Mouse (Mus musculus) layer of hippocampus, adult 2 months (tissue): ENCODE data around the gene Rasgrf1. TPM values are rescaled to one million over a fixed set of nuclear protein-coding genes. Genes with fewer than 3 reads are reported as not detected.
A peak's percentile ranks its signal among the peaks of the same experiment; 100 is the strongest.

ENCODE experiments used
- DNase-seq, 2 experiments: peaks; one replicate each; pipeline ENCODE4 v3.0.0; 2022; ENCODE audit warnings: low spot score in 2 of 2
- H3K27ac ChIP-seq: fragments of 200-600 bp; 2 replicates; pipeline ENCODE4 v1.8.1; 2022
- H3K4me3 ChIP-seq: fragments of 200-600 bp; 2 replicates; pipeline ENCODE4 v1.8.1; 2022; ENCODE audit warnings: mild to moderate bottlenecking
- CTCF ChIP-seq: fragments of 200-600 bp; conservative IDR thresholded peaks from 2 replicates; pipeline ENCODE4 v1.8.1; 2022; ENCODE audit warnings: antibody characterized with exemption, mild to moderate bottlenecking, moderate library complexity
- total RNA-seq, 2 experiments: library from RNA; stranded (reverse); gene quantifications; 2 replicates each; pipeline ENCODE4 v1.2.3; 2021

The Rasgrf1 gene
- total RNA-seq, 2 experiments from 2014 or later: 480 to 498 TPM

DNA sequence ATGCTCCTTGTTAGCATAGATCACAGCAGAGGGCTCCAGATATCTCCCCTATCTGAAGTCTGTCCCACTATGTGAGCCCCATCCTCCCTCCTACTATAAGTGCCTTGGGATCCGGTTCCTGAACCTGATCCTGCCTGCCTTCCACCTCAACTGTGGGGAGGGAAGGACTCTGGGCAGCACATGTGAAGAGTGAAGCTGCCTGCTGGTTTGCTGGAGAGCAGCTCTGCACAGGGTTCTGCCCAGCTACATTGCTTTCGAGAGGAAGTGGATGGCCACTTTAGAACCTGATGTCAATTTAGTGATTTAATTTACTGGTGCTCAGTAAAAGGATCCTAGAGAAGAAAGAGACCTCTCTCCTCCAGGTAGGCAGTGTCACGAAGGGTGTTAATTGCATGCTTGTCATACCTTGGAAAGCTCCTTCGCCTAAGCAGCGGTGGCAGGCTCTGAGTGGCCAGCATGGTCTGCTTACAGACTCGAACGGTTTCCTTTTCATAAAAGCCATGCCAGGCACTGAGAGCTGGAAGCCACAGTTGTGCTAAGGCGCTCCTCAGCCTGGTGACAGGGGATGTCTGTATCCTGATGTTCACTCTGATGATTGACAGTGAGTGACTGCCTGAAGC lies 45.3 kb downstream of the Rasgrf1 start:
- no peak for DNase-seq
- H3K4me3 ChIP-seq: no peak overlapping the region
- H3K27ac ChIP-seq: no peak overlapping the region
- TF ChIP-seq CTCF: no peak

DNA sequence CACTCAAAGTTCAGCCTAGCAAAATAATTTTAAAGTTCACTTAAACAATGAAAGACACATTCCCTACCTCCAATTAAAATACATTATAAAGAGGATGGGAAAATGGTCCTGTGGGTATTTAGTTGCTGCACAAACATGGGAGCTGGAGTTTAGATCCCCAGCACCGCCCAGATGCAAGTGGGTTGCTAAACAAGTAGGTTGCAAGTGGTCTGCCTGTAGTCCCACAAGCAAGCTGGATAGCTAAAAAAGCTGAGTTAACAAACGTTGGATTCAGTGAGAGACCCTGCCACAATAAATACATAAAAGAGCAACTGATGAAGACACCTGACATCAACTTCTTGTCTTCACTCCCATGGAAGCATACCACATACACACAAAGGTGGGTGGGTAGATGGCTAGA lies 49.3 kb downstream of the Rasgrf1 start:
- TF ChIP-seq CTCF: no peak
- no peak for DNase-seq
- Histone ChIP-seq H3K27ac (no peak overlapping the region), H3K4me3 (no peak overlapping the region)

DNA sequence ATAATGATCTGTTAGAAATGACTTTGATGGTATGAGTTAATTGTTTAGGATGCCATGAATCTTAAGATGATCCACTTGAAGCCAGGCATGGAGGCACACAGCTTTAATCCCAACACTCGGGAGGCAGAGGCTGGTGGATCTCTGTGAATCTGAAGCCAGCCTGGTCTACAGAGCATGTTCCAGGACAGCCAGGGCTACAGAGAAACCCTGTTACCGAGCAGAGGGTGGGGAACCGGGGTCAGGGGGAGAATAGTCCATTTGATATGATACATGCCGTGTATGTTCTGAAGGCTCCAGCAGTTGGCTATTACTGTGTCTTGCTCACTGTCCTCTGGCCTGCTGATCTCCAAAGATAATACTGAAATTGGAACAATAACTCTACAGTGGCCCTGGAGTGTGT lies 54.4 kb downstream of the Rasgrf1 start:
- DNase-seq: no peak

DNA sequence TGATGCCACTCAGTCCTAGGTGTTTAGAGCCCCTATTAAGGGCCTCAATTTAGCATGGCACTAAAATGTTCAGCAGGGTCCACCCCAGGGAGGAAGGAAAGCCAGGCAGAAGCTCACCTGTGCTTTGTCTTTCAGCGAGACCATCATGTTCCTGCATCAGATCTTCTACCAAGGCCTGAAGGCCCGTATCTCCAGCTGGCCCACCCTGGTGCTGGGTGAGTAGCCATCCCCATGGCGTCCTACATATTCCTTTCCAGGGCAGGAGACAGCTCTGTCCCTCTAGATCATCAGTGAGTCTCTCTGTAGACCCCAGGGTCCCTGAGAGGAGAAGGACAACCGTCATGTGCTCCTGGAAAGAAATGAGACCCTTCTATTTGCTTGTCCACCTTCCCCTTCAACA lies 58.0 kb downstream of the Rasgrf1 start:
- no peak overlapping the region for H3K4me3 ChIP-seq
- TF ChIP-seq CTCF: no peak
- DNase-seq: no peak

More for the DNA sequence above, 54.4 kb downstream of the Rasgrf1 start:
- TF ChIP-seq CTCF: no peak
- H3K27ac ChIP-seq: no peak overlapping the region
- H3K4me3 ChIP-seq: no peak overlapping the region

DNA sequence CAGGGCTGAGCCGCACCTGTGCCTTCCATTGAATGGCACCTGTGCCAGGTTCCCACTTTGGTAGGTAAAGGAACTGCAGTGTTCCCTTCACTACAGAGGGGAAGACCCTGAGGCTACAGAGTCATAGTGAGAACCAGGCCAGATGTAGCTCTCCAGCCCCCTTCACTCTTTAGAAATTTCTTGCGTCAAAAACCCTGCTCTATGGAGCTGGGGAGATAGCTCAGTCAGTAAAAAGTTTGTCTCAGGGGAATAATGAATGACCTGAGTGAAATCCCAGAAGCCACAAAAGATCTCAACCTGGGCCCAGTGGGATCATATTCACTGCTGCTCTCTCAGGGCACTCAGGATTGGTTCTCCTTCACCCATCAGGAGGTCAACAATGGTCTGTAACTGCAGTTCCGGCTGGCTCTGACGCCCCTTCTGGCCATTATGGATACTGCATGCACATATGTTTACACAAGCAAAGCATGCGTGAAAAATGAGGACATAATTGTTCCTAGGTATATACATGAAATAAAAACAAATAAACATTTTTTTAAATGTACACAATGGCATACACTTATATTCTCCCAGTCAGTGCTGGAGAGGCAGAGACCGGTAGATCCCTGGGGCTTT lies 59.2 kb downstream of the Rasgrf1 start:
- no peak overlapping the region for H3K4me3 ChIP-seq
- peak; percentile 72 for TF ChIP-seq CTCF
- no peak overlapping the region for H3K27ac ChIP-seq
- DNase-seq: no peak

More for the DNA sequence above, 58.0 kb downstream of the Rasgrf1 start:
- H3K27ac ChIP-seq: no peak overlapping the region

DNA sequence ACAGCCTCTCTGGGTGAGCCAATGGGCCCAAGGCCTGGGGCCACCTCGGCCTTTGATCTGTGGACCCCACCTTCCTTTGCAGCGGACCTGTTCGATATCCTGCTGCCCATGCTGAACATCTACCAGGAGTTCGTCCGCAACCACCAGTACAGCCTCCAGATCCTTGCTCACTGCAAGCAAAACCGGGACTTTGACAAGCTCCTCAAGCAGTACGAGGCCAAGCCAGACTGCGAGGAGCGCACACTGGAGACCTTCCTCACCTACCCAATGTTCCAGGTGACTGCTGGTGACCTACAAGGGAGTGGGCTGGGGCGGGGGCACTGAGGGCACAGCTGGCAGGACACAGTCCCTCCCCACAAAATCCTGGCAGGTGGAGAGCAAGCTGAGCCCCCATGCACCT lies 60.6 kb downstream of the Rasgrf1 start:
- Histone ChIP-seq H3K27ac (0 out of 2 replicates have a peak overlapping the region, but pooled peaks have one; percentile 14), H3K4me3 (no peak overlapping the region)
- DNase-seq: no peak
- TF ChIP-seq CTCF: no peak

DNA sequence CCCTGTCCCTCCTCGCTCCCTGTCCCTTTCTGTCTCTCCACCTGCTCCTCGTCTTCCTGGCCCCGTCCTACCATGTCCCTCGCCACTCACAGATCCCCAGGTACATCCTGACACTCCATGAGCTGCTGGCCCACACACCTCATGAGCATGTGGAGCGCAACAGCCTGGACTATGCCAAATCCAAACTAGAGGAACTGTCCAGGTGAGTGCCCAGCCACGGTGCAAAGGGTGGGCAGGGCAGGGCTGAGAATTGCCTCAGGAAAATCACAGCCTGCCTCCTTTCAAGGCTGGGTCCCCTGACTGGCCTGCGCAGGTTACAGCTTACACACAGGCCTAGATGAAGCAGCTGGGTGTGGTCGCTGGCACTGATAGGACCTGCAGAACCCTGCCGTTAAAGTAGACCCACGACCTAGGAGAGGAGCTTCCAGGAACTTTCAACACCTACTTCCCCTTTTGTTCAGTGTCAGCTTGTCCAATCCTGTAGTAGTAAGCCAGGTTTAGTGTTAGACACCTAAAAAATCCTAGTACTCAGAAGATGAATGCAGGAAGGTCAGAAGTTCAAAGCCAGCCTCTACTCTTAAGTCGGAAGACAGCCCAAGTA lies 61.3 kb downstream of the Rasgrf1 start:
- Histone ChIP-seq H3K27ac (no peak overlapping the region), H3K4me3 (no peak overlapping the region)
- no peak for TF ChIP-seq CTCF
- no peak for DNase-seq

DNA sequence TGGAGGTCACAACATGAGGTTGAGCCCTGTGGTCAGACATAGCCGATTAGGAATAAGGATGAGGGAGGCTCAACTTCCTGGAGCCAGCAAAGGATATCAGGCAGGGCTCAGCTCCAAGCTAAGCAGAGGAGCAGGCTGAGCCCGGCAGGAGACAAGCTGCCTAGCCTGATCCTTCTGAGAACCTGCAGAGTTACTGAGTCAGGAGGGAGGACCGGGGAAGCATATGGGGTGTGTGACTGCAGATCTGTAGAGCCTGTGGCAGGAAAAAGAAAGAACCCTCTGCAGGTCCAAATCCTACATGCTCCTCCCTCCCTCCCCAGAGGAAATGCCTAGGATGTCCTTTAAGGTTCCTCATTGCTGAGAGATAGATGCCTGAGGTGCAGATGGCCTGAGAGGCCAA lies 62.6 kb downstream of the Rasgrf1 start:
- TF ChIP-seq CTCF: no peak
- Histone ChIP-seq H3K27ac (peak overlapping the region; percentile 24; the same call in 1 of the 2 replicates), H3K4me3 (no peak overlapping the region)
- DNase-seq: no peak

DNA sequence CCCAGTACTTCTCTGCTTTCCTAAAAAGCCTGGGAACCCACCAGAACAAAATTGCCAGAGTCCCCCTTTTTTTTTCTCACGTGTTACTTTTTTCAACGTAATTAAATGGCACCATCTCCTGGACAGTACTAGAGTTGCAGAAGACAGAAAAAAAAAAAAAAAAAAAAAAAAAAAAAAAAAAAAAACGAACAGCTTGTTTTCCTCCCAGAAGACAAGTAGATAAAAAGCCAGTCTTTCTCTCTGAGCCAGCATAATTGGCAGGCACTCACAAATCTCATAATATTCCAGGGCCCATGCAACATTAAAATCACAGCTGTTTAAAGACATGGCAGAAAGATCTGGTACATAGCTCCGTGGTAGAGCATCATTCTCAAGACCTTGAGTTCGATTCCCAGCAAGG lies 64.1 kb downstream of the Rasgrf1 start:
- peak in 1 of 2 experiments; percentile 71 for DNase-seq
- H3K27ac ChIP-seq: peak overlapping the region; percentile 15; the same call in 1 of the 2 replicates
- no peak overlapping the region for H3K4me3 ChIP-seq
- peak; percentile 72 for TF ChIP-seq CTCF

DNA sequence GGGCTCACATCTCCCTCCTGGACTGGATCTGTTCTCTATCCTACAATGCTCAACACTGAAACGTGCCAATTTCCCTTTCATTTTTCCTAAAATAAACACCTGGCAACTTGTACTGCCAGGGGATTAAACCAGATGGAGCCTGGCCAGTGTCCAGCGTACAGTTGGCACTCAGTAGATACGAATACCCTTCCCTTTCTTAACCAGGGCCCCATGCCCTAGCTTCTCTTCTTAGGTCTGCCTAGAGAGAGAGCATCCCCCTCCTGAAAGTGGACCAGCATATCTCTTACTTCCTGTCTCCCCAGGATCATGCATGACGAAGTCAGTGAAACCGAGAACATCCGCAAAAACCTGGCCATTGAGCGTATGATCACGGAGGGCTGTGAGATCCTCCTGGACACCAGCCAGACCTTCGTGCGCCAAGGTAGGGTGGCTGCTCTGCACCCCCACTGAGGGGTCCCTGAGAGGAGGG lies 64.8 kb downstream of the Rasgrf1 start:
- no peak for DNase-seq
- Histone ChIP-seq H3K27ac (peak overlapping the region; percentile 15; the same call in 1 of the 2 replicates), H3K4me3 (no peak overlapping the region)
- no peak for TF ChIP-seq CTCF

DNA sequence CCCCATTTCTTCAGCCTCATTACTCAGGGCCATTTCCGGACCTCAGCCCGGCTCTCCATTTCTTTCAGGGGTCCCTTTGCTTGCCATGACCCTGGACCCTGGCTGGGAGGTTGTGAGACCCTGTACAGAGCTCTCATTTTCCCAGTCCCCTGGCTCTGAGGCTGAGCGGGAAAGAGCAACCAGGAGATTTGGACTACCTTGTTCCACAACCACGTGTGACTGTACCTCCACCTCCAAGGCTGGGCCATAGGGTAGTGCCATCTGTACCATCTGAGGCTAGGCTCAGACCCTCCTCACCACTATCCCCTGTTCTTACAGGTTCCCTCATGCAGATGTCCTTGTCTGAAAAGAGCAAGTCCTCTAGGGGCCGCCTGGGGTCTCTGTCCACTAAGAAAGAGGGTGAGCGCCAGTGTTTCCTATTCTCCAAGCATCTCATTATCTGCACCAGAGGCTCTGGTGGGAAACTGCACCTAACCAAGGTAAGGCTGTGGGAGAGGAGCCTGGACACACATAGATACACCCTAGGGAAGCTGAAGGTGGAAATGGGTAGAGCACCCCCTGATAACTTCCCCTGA lies 66.7 kb downstream of the Rasgrf1 start:
- TF ChIP-seq CTCF: no peak; the same call in 1 of the 2 replicates
- H3K4me3 ChIP-seq: no peak overlapping the region
- DNase-seq: no peak
- no peak overlapping the region for H3K27ac ChIP-seq

DNA sequence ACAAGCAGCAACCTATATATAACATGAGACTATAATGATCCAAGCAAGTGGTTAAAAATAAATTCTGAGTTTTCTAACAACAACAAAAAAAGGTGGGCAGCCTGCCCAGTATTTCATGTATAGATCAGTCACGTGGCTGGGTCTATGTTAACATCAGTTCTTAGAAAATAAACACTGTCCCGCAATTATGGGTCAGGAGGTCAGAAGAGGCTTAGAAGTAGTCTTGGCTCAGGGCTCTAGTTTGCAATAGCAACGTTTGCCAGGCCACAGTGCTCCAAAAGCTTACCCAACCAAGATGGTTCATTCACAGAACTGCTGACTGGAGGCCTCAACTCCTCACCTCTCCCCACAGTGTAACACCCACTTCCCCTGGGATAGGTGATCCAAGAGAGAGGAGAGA lies 69.5 kb downstream of the Rasgrf1 start:
- no peak for TF ChIP-seq CTCF
- Histone ChIP-seq H3K27ac (no peak overlapping the region), H3K4me3 (no peak overlapping the region)
- DNase-seq: no peak

DNA sequence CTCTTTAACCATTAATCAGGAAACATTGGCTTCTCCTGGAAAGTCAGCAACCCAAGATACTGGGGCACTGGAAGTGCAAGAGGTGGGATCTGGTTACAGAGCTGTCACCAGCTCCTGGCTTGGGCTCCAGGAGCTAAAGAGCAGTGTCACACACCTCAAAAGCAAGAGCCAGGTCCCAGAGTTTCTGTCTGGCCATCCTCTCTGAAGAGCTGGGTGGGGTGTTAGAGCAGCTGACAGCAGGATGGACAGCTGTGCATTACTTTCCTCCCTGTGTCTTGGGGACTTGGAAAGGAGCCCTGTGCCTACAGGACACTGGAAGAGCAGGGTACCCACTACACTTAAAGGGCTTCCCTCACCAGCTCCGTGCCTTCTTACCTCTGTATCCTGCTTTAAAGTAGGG lies 72.5 kb downstream of the Rasgrf1 start:
- H3K4me3 ChIP-seq: no peak overlapping the region
- TF ChIP-seq CTCF: no peak
- DNase-seq: no peak
- H3K27ac ChIP-seq: no peak overlapping the region

DNA sequence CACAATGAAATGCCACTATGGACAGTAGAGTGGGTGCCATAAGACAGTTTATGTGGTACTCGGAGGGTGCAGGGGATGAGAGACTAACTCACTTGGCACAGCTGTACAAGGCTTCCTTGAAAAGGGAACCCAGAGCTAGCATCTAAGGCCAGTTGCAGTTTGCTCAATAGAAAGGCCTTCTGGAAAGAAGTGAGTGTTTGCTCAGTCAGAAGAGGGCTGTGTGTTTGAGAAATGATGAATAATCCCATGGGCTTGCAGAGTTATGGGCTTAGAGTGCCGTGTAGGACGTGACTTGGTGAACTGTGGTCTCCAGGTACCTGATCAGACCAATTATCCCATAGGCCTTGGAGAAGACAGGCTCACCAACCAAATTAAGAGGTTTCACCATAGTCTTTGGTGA lies 78.3 kb downstream of the Rasgrf1 start:
- no peak for DNase-seq
- H3K4me3 ChIP-seq: no peak overlapping the region
- H3K27ac ChIP-seq: no peak overlapping the region
- no peak for TF ChIP-seq CTCF
